Mouse (Mus musculus) forebrain, embryonic 12.5 days (tissue): ENCODE measurements around the gene Nav1. TPM values are rescaled to one million over a fixed set of nuclear protein-coding genes. Genes with fewer than 3 reads are reported as not detected.

ENCODE experiments used
- ATAC-seq: fragments of 200-750 bp; cut with Nextera tagmentation; 2 replicates; pipeline ENCODE4 v1.8.0; 2017; ENCODE audit warnings: moderate TSS enrichment; ENCODE audit not compliant: low FRiP score
- H3K27ac ChIP-seq: fragments of 300-500 bp; sonication (generic); 2 replicates; pipeline ENCODE4 v1.5.1; 2016; ENCODE audit warnings: mild to moderate bottlenecking
- H3K27me3 ChIP-seq: fragments of 300-500 bp; sonication (generic); 2 replicates; pipeline ENCODE4 v1.6.1; 2016; ENCODE audit warnings: mild to moderate bottlenecking
- H3K36me3 ChIP-seq: fragments of 300-500 bp; sonication (generic); replicated peaks from 2 replicates; pipeline ENCODE4 v1.6.1; 2016; ENCODE audit warnings: mild to moderate bottlenecking
- H3K4me1 ChIP-seq: fragments of 300-500 bp; sonication (generic); 2 replicates; pipeline ENCODE4 v1.6.1; 2016
- H3K4me2 ChIP-seq: fragments of 300-500 bp; sonication (generic); 2 replicates; pipeline ENCODE4 v1.6.1; 2016; ENCODE audit warnings: mild to moderate bottlenecking, moderate library complexity
- H3K4me3 ChIP-seq: fragments of 300-500 bp; sonication (generic); replicated peaks from 2 replicates; pipeline ENCODE4 v1.5.1; 2016; ENCODE audit warnings: mild to moderate bottlenecking
- H3K9ac ChIP-seq: fragments of 300-500 bp; sonication (generic); 2 replicates; pipeline ENCODE4 v1.6.1; 2016; ENCODE audit warnings: mild to moderate bottlenecking
- H3K9me3 ChIP-seq: fragments of 300-500 bp; sonication (generic); 2 replicates; pipeline ENCODE4 v1.6.1; 2016
- WGBS: fragments of 180-500 bp; shearing (Covaris S2); methylation state at CpG from one replicate; pipeline ENCODE4 v1.1.7; 2016; 5-methylcytosine and 5-hydroxymethylcytosine counted together
- polyA plus RNA-seq: library from polyadenylated mRNA; unstranded; fragments of >200 nt; fragmentation: Nextera tagmentation; extraction: Ambion mirVana; gene quantifications from 2 replicates; pipeline ENCODE4 v1.2.1, GENCODE M21; 2016

The Nav1 gene
- polyA plus RNA-seq: 32.4 and 37.9 TPM in 2 replicates

- no peak within 1 kb of the TSS for H3K27ac ChIP-seq
- peaks cover 16% of the 10 kb centered on the region for H3K4me1 ChIP-seq
- H3K9ac ChIP-seq: no peak within 1 kb of the TSS
- no peaks in the 10 kb centered on the region for H3K27me3 ChIP-seq
- H3K36me3 ChIP-seq: no peaks in the 10 kb centered on the region
- no peak within 1 kb of the TSS for H3K4me3 ChIP-seq
- WGBS: 52% methylated on average over 7 of the region's 7 CpGs
- no peak within 1 kb of the TSS for H3K4me2 ChIP-seq
- H3K9me3 ChIP-seq: no peaks in the 10 kb centered on the region
- no peak for ATAC-seq
These were observed at the start of gene Nav1 for GRCm38 (mm10) chr1:135607019-135607418. Nav1 (minus strand) TSS chr1:135607295.

GRCm38 (mm10) chr1:135653909-135654308, 46.8 kb upstream of the Nav1 start:
- 0 out of 2 replicates have a peak, but pooled peaks cover 4% of the 10 kb centered on the region for H3K9me3 ChIP-seq
- 71% methylated on average over 6 of the region's 6 CpGs for WGBS
- H3K4me1 ChIP-seq: peaks cover under 1% of the 10 kb centered on the region
- no peak overlapping the region for H3K27ac ChIP-seq
- H3K9ac ChIP-seq: no peak overlapping the region
- H3K27me3 ChIP-seq: no peaks in the 10 kb centered on the region
- H3K4me2 ChIP-seq: no peak overlapping the region
- no peak for ATAC-seq
- no peak overlapping the region for H3K4me3 ChIP-seq
- H3K36me3 ChIP-seq: no peaks in the 10 kb centered on the region

DNA sequence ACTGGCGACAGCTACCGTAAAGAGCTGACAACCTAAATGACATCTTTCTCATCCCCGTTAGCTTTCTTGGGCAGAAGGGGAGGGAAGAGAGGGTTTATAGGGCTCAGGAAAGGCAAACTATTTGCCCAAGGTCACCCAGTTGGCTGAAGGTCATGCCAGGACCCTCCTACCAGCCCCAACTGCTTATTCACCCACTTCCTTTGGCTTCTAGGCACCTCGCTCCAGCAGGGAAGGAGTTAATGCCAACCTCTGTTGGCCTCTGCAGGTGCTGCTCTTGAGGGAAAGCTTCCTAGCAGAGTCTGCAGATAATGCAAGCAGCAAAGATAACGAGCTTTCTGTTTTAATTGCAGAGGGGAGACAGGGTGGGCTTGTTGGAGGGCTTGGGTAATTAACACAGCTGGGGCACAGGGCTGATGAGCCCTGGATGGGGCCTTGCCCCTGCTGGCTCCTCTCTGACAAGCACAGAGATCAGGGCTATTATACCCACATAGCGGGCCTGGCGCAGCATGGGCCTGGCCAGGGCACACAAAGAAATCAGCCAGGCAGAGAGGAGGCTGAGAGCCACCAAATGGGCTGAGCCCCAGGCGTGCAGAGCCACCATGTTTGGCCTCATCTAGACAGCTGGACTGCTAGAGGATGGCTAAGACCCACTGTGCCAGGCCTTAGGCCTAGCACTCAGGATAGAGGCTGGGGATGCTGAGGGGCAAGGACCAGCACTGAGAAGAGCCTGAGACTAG, 38.5 kb upstream of the Nav1 start:
- peak; percentile 91 for ATAC-seq
- H3K27ac ChIP-seq: peak overlapping the region; percentile 85
- H3K9me3 ChIP-seq: no peaks in the 10 kb centered on the region
- H3K4me3 ChIP-seq: no peak overlapping the region
- WGBS: 29% methylated on average over 8 of the region's 8 CpGs
- no peak overlapping the region for H3K4me2 ChIP-seq
- no peaks in the 10 kb centered on the region for H3K36me3 ChIP-seq
- H3K4me1 ChIP-seq: peaks cover 18% of the 10 kb centered on the region
- H3K27me3 ChIP-seq: no peaks in the 10 kb centered on the region
- no peak overlapping the region for H3K9ac ChIP-seq

- 77% methylated on average over 5 of the region's 5 CpGs for WGBS
- ATAC-seq: no peak
- no peak overlapping the region for H3K4me2 ChIP-seq
- H3K27me3 ChIP-seq: no peaks in the 10 kb centered on the region
- no peaks in the 10 kb centered on the region for H3K9me3 ChIP-seq
- H3K4me1 ChIP-seq: peaks cover 18% of the 10 kb centered on the region
- no peak overlapping the region for H3K4me3 ChIP-seq
- no peaks in the 10 kb centered on the region for H3K36me3 ChIP-seq
- no peak overlapping the region for H3K27ac ChIP-seq
- no peak overlapping the region for H3K9ac ChIP-seq
These were observed 37.0 kb upstream of the Nav1 start for GRCm38 (mm10) chr1:135644110-135644509.

DNA sequence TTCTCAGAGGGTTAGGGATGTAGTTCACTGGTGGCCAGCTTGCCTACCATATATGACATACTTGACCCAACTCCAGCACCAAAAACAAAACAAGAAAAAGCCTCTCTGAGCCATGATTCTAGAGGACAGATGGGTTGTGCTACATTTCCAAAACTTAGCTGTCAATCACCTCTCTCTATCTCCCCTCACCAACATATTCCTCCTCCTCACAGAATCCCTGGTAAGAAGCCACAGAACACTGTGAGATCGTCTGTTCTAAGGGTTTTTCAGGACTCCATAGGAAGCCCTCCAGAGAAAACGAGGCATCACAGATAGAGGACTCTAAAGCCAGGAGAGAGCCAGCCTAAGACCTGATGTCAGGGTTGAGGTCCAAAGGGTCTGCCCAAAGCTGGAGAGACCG, 36.6 kb upstream of the Nav1 start:
- H3K4me3 ChIP-seq: no peak overlapping the region
- WGBS: 85% methylated on average over 3 of the region's 3 CpGs
- H3K27me3 ChIP-seq: no peaks in the 10 kb centered on the region
- H3K9ac ChIP-seq: no peak overlapping the region
- H3K36me3 ChIP-seq: no peaks in the 10 kb centered on the region
- no peak overlapping the region for H3K27ac ChIP-seq
- H3K4me1 ChIP-seq: peaks cover 18% of the 10 kb centered on the region
- no peaks in the 10 kb centered on the region for H3K9me3 ChIP-seq
- H3K4me2 ChIP-seq: no peak overlapping the region
- ATAC-seq: no peak

DNA sequence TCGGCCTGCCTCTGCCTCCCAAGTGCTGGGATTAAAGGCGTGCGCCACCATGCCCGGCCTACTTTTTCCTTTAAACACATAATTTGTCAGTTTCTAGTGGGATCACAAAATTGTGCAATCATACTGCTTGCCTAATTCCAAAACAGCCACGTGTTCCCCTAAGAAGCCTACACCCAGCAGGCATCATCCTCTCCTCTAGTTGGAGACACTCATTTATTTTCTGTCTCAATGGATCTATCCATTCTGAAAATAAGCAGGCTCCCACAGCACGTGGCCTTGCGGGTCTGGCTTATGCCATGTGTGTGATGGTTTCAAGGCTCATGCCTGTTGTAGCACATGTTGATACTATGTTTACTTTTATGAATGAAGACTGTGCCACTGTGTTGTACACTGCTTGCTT, 32.8 kb upstream of the Nav1 start:
- Histone ChIP-seq H3K4me1 (peaks cover 25% of the 10 kb centered on the region), H3K36me3 (no peaks in the 10 kb centered on the region), H3K9me3 (no peaks in the 10 kb centered on the region), H3K4me2 (no peak overlapping the region), H3K9ac (no peak overlapping the region), H3K27ac (no peak overlapping the region), H3K27me3 (no peaks in the 10 kb centered on the region), H3K4me3 (no peak overlapping the region)
- WGBS: 95% methylated on average over 7 of the region's 7 CpGs
- ATAC-seq: no peak

- Histone ChIP-seq H3K36me3 (no peaks in the 10 kb centered on the region), H3K27me3 (no peaks in the 10 kb centered on the region), H3K9ac (no peak overlapping the region), H3K27ac (no peak overlapping the region), H3K4me2 (no peak overlapping the region), H3K4me3 (no peak overlapping the region), H3K4me1 (peaks cover 25% of the 10 kb centered on the region), H3K9me3 (no peaks in the 10 kb centered on the region)
- ATAC-seq: no peak
- WGBS: 100% methylated on average over 1 of the region's 1 CpGs
These were observed 32.0 kb upstream of the Nav1 start for GRCm38 (mm10) chr1:135639093-135639492.

GRCm38 (mm10) chr1:135637574-135638008, 30.5 kb upstream of the Nav1 start:
- H3K4me3 ChIP-seq: no peak overlapping the region
- H3K4me1 ChIP-seq: peaks cover 25% of the 10 kb centered on the region
- H3K4me2 ChIP-seq: no peak overlapping the region
- WGBS: 9% methylated on average over 3 of the region's 3 CpGs
- no peak overlapping the region for H3K9ac ChIP-seq
- 0 out of 2 replicates have a peak overlapping the region, but pooled peaks have one; percentile 5 for H3K27ac ChIP-seq
- peak; percentile 58; the same call in 1 of the 2 replicates for ATAC-seq
- no peaks in the 10 kb centered on the region for H3K36me3 ChIP-seq
- no peaks in the 10 kb centered on the region for H3K9me3 ChIP-seq
- no peaks in the 10 kb centered on the region for H3K27me3 ChIP-seq

GRCm38 (mm10) chr1:135636111-135636511, 29.0 kb upstream of the Nav1 start:
- no peaks in the 10 kb centered on the region for H3K27me3 ChIP-seq
- H3K9ac ChIP-seq: no peak overlapping the region
- H3K4me3 ChIP-seq: no peak overlapping the region
- no peak overlapping the region for H3K4me2 ChIP-seq
- H3K4me1 ChIP-seq: peaks cover 25% of the 10 kb centered on the region
- no peaks in the 10 kb centered on the region for H3K9me3 ChIP-seq
- H3K36me3 ChIP-seq: no peaks in the 10 kb centered on the region
- H3K27ac ChIP-seq: 0 out of 2 replicates have a peak overlapping the region, but pooled peaks have one; percentile 13
- ATAC-seq: no peak; the same call in 1 of the 2 replicates
- 55% methylated on average over 6 of the region's 6 CpGs for WGBS

DNA sequence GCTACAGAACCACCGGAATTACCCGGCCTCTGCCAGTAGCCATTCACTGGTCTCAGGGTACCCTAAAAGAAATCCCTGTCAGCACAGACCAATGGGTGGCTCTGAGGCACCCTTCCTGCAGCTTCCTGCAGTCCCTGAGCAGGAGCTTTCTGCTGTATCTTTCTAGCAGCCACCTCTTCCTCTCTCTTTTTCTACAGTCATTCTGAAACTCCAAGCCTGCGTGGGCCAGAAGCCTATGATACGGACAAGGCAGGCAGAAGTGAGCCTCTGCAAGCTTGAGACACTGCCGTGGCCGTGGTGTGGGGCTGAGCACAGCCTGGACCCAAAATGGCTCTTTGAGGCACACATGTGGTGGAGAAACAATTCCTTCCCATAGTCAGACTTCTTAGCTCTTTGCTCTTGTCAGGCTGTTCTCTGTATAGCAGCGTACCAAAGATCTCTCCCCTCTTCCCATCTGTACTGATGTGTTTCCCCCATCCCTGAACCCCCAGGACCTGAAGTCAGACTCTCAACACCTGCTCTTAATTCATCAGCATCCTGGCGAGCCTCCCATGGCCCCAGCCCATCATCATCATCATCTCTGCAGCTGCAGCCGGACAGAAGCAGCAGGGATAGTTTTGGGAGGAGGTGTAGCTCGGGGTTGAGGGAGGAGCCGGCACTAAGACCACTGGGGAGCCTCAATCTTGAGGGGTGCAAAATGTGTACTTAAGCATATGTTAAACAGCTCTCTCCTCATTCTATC, 28.4 kb upstream of the Nav1 start:
- Histone ChIP-seq H3K4me1 (peaks cover 25% of the 10 kb centered on the region), H3K36me3 (no peaks in the 10 kb centered on the region), H3K27ac (peak overlapping the region; percentile 53; the same call in 1 of the 2 replicates), H3K4me3 (no peak overlapping the region), H3K4me2 (no peak overlapping the region), H3K27me3 (no peaks in the 10 kb centered on the region), H3K9me3 (no peaks in the 10 kb centered on the region), H3K9ac (no peak overlapping the region)
- no peak for ATAC-seq
- WGBS: 77% methylated on average over 11 of the region's 11 CpGs

- Histone ChIP-seq H3K27me3 (no peaks in the 10 kb centered on the region), H3K27ac (no peak overlapping the region), H3K9ac (no peak overlapping the region), H3K4me1 (peaks cover 25% of the 10 kb centered on the region), H3K9me3 (no peaks in the 10 kb centered on the region), H3K4me3 (no peak overlapping the region), H3K4me2 (no peak overlapping the region), H3K36me3 (no peaks in the 10 kb centered on the region)
- ATAC-seq: no peak
- WGBS: 29% methylated on average over 6 of the region's 6 CpGs
These were observed 27.7 kb upstream of the Nav1 start for GRCm38 (mm10) chr1:135634791-135635190.

DNA sequence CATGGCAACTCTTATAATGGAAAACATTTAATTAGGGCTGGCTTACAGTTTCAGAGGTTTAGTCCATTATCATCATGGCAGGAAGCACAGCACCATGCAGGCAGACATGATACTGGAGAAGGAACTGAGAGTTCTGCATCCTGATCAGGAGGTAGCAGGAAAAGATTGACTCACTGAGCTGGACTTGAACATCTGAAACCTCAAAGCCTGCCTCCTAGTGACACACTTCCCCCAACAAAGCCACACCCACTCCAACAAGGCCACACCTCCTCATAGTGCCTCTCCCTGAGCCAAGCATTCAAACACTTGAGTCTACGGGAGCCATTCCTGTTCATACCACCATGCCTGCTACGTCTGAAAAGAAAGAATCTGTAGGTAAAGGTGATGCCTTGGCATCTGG, 26.8 kb upstream of the Nav1 start:
- Histone ChIP-seq H3K4me3 (no peak overlapping the region), H3K9ac (no peak overlapping the region), H3K4me1 (peaks cover 25% of the 10 kb centered on the region), H3K4me2 (no peak overlapping the region), H3K27ac (no peak overlapping the region), H3K9me3 (no peaks in the 10 kb centered on the region), H3K36me3 (no peaks in the 10 kb centered on the region), H3K27me3 (no peaks in the 10 kb centered on the region)
- WGBS: 71% methylated on average over 2 of the region's 2 CpGs
- ATAC-seq: no peak
